Mouse (Mus musculus): ENCODE results near the gene Casp12.

DNA sequence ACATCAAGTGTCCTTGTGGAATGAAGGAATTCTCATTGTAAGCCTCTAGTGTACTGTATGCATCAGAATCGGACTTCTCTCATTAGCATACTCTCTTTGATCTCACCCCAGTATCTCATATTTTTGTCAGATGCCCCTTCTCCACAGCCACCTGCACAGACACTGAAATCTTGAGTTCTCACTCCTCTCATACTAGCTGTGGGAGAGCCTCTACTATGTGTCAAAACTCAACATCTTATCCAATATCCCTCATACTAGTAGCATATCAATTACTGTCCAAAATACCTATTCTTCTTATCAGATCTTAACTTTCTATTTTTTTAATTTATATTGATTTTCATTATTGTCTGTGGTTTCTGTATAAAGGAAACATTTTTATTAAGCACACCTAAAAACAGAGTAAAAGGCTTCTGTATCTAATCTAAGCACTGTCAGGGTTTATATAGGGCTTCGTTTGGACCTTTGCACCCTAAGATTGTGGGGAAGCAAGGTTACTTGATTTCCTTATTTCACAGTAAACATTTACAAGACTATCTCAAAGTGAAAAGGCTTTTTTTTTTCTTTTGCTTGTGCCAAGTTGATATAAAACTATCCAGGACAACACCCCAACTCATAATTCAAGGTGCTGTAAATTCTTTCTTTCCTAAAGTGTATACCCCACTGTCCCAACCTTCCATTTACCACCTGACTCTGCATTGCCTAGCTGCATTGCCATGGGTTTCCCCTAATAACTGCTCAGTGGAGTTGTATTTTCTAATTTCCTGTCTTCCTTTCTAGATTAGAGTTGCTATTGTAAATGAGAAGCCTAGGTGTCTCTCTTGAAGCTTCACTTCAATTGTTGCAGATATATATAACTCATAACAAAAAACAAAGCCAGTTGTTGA is 48.6 kb upstream of the Casp12 start:
- TF ChIP-seq GATA2 (IDR thresholded peaks at IDR 0.05; ENCODE audit: borderline replicate concordance, low read depth, low read length) = no peak
- no peak for TF ChIP-seq CTCF (IDR thresholded peaks at IDR 0.05; ENCODE audit: low read depth, low read length)
- TF ChIP-seq GATA1 (IDR thresholded peaks at IDR 0.05; ENCODE audit: borderline replicate concordance, low read length) = no peak
